Mouse (Mus musculus) naive thymus-derived CD4-positive, alpha-beta T cell, adult 5 months (primary cell): ENCODE data around the gene Duxbl3. TPM values are rescaled to one million over a fixed set of nuclear protein-coding genes. Genes with fewer than 3 reads are reported as not detected.

ENCODE experiments used
- polyA plus RNA-seq: library from polyadenylated mRNA; unstranded; fragments of 100-300 nt; shearing (Covaris generic); gene quantifications from one replicate; pipeline ENCODE4 v1.2.1, GENCODE M21; 2017

Duxbl3 gene
- polyA plus RNA-seq = not detected

GRCm38 (mm10) chr14:26257756-26258617, at the start of gene Duxbl3:
Duxbl3 (plus strand) TSS chr14:26257962.

Other genes with a start within 250 kb of the Duxbl3 start
- not detected for gene Gm9780, start 215.3 kb upstream of the Duxbl3 start, polyA plus RNA-seq
- gene Tmem254c, start 190.6 kb upstream of the Duxbl3 start, polyA plus RNA-seq = 26.1 TPM
- gene Cphx2, start 176.4 kb upstream of the Duxbl3 start, polyA plus RNA-seq = not detected
- not detected for gene Cphx3, start 175.7 kb upstream of the Duxbl3 start, polyA plus RNA-seq
- not detected for gene Duxbl2, start 139.6 kb upstream of the Duxbl3 start, polyA plus RNA-seq
- not detected for gene Plac9b, start 75.5 kb upstream of the Duxbl3 start, polyA plus RNA-seq
- 7.0 TPM for gene Tmem254b, start 50.9 kb upstream of the Duxbl3 start, polyA plus RNA-seq